In genomic region chr2:137116025-137116674, GRCm38 (mm10) we compare ENCODE assay signal across 8 mouse cellular contexts. TPM values are rescaled to one million over a fixed set of nuclear protein-coding genes. Genes with fewer than 3 reads are reported as not detected.
A peak's percentile ranks its signal among the peaks of the same experiment; 100 is the strongest.
DNase-seq lines count a peak whose midpoint lies in the region; ATAC-seq lines count a peak whose summit lies in the region.

Jag1 (minus strand) TSS chr2:137116644.

- DNase-seq in cerebellum, postnatal 10 days: peak; percentile 49 to 52
- DNase-seq in adrenal gland, adult (ENCODE audit: inconsistent age in 2 of 2, low spot score in 1 of 2): peak; percentile 60 to 88
- DNase-seq in hindbrain, embryonic 10.5 days (ENCODE audit: low spot score): peak; percentile 77
- DNase-seq in layer of hippocampus, postnatal 36 days: peak; percentile 34 to 46

- WGBS in forebrain, embryonic 13.5 days: under 1% methylated on average over 56 of the region's 59 CpGs
- WGBS in hindbrain, embryonic 10.5 days: under 1% methylated on average over 59 of the region's 59 CpGs
- under 1% methylated on average over 59 of the region's 59 CpGs for WGBS in midbrain, embryonic 12.5 days
- under 1% methylated on average over 57 of the region's 59 CpGs for WGBS in stomach, embryonic 15.5 days

- no peaks in the 10 kb centered on the region for H3K36me3 ChIP-seq in forebrain, embryonic 13.5 days (ENCODE audit: poor library complexity, severe bottlenecking)
- no peaks in the 10 kb centered on the region for H3K36me3 ChIP-seq in hindbrain, embryonic 10.5 days
- H3K36me3 ChIP-seq in midbrain, embryonic 12.5 days: no peaks in the 10 kb centered on the region
- H3K36me3 ChIP-seq in stomach, embryonic 15.5 days: no peaks in the 10 kb centered on the region

- peak within 1 kb of the TSS; percentile 87 for H3K4me2 ChIP-seq in forebrain, embryonic 13.5 days
- peak within 1 kb of the TSS; percentile 77 for H3K4me2 ChIP-seq in midbrain, embryonic 12.5 days (replicated peaks)
- peak within 1 kb of the TSS; percentile 94 for H3K4me2 ChIP-seq in stomach, embryonic 15.5 days

- H3K27ac ChIP-seq in forebrain, embryonic 13.5 days: peak within 1 kb of the TSS; percentile 82
- peak within 1 kb of the TSS; percentile 94 for H3K27ac ChIP-seq in hindbrain, embryonic 10.5 days
- H3K27ac ChIP-seq in midbrain, embryonic 12.5 days (replicated peaks): peak within 1 kb of the TSS; percentile 92
- peak within 1 kb of the TSS; percentile 100 for H3K27ac ChIP-seq in stomach, embryonic 15.5 days

- ATAC-seq in cerebellum, adult (ENCODE audit: insufficient number of reproducible peaks, low FRiP score, low TSS enrichment): no peak
- peak; percentile 25 for ATAC-seq in forebrain, embryonic 13.5 days
- ATAC-seq in midbrain, embryonic 12.5 days (ENCODE audit: low FRiP score, low read depth): peak; percentile 67
- no peak for ATAC-seq in stomach, embryonic 15.5 days (ENCODE audit: insufficient read depth, low FRiP score, low read depth)

- H3K4me3 ChIP-seq in forebrain, embryonic 13.5 days: peak within 1 kb of the TSS; percentile 65
- peak within 1 kb of the TSS; percentile 82 for H3K4me3 ChIP-seq in hindbrain, embryonic 10.5 days
- H3K4me3 ChIP-seq in midbrain, embryonic 12.5 days: peak within 1 kb of the TSS; percentile 74
- H3K4me3 ChIP-seq in stomach, embryonic 15.5 days (replicated peaks): peak within 1 kb of the TSS; percentile 68

- H3K27me3 ChIP-seq in forebrain, embryonic 13.5 days: peaks cover 25% of the 10 kb centered on the region
- peaks cover 16% of the 10 kb centered on the region for H3K27me3 ChIP-seq in hindbrain, embryonic 10.5 days (ENCODE audit: insufficient read depth, poor library complexity, severe bottlenecking)
- H3K27me3 ChIP-seq in midbrain, embryonic 12.5 days: peaks cover 15% of the 10 kb centered on the region
- H3K27me3 ChIP-seq in stomach, embryonic 15.5 days (replicated peaks): no peaks in the 10 kb centered on the region

- H3K4me1 ChIP-seq in forebrain, embryonic 13.5 days: peaks cover 54% of the 10 kb centered on the region
- peaks cover 55% of the 10 kb centered on the region for H3K4me1 ChIP-seq in hindbrain, embryonic 10.5 days (replicated peaks)
- peaks cover 54% of the 10 kb centered on the region for H3K4me1 ChIP-seq in midbrain, embryonic 12.5 days
- peaks cover 20% of the 10 kb centered on the region; the same call in 1 of the 2 replicates for H3K4me1 ChIP-seq in stomach, embryonic 15.5 days

- H3K9ac ChIP-seq in forebrain, embryonic 13.5 days: peak within 1 kb of the TSS; percentile 74
- H3K9ac ChIP-seq in midbrain, embryonic 12.5 days (replicated peaks): peak within 1 kb of the TSS; percentile 70
- H3K9ac ChIP-seq in stomach, embryonic 15.5 days: peak within 1 kb of the TSS; percentile 94

- no peaks in the 10 kb centered on the region for H3K9me3 ChIP-seq in forebrain, embryonic 13.5 days (replicated peaks)
- no peaks in the 10 kb centered on the region for H3K9me3 ChIP-seq in hindbrain, embryonic 10.5 days
- no peaks in the 10 kb centered on the region for H3K9me3 ChIP-seq in midbrain, embryonic 12.5 days
- no peaks in the 10 kb centered on the region for H3K9me3 ChIP-seq in stomach, embryonic 15.5 days

RNA-seq across cellular contexts. Expression of gene Jag1, which starts in this region (rescaled TPM):
- 10.6 and 12.3 TPM in 2 replicates for polyA plus RNA-seq in forebrain, embryonic 13.5 days (2015; fragmentation: Nextera tagmentation; extraction: Ambion mirVana)
- 21.2 and 30.5 TPM in 2 replicates for polyA plus RNA-seq in hindbrain, embryonic 10.5 days (2016; fragmentation: Nextera tagmentation; extraction: Ambion mirVana)
- 10 to 100 TPM in 1 of 2 experiments, 1 to 10 TPM in 1; 9.5 to 12.3 TPM for total RNA-seq in layer of hippocampus, postnatal 36 days (2021)
- 51.2 and 53.0 TPM in 2 replicates for polyA plus RNA-seq in midbrain, embryonic 12.5 days (2016; fragmentation: Nextera tagmentation; extraction: Ambion mirVana)
- 18.3 and 20.3 TPM in 2 replicates for polyA plus RNA-seq in stomach, embryonic 15.5 days (2015; fragmentation: Nextera tagmentation; extraction: Ambion mirVana)

Comparison
In these comparisons a context has a peak if more than half of its experiments do, and no peak if none do; other contexts are left out.
1. ATAC-seq: peak in forebrain, embryonic 13.5 days (single experiment) and midbrain, embryonic 12.5 days (single experiment); none in cerebellum, adult (single experiment) and stomach, embryonic 15.5 days (single experiment).
2. Peak in every context shown above with its lines, with median percentiles within 50 percentile points of each other: DNase-seq, H3K27ac ChIP-seq, H3K4me2 ChIP-seq, H3K4me3 ChIP-seq and H3K9ac ChIP-seq.